ENCODE assay signal across 16 mouse cellular contexts in the genomic region with DNA sequence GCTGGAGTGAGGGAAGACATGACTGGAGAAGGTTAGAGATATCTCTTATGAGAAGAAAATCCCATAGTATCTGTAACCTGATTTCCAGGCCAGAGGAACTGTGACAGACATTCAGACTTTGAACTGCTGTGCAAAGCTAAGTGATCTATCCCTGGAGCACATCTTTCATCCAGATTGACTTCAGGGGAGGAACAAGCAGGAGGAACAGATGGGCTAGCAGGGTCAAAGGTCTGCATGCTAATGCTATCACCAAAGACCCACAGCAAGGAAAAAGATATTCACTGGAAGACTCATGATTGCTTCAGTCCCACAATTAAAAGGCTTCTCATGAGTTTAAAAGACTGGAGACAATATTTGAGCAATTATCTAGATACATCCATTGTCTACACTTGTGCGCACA.
"Had no signal": no experiment of that assay in that cellular context is flagged by ENCODE, and none has a peak within 500 bp of the region (broad histone marks: within the 10 kb centered on the region; RNA-seq: fewer than 3 reads in every experiment).

No protein-coding gene starts in this region.

- H3K27ac ChIP-seq: midbrain, embryonic 12.5 days; neural tube, embryonic 13.5 days; neural tube, embryonic 15.5 days; stomach, embryonic 15.5 days; stomach, postnatal 0 days had no signal

- H3K9me3 ChIP-seq: midbrain, embryonic 12.5 days; neural tube, embryonic 13.5 days; neural tube, embryonic 15.5 days; stomach, embryonic 15.5 days had no signal

- H3K4me1 ChIP-seq: neural tube, embryonic 15.5 days; stomach, embryonic 15.5 days had no signal

- ATAC-seq: midbrain, embryonic 16.5 days had no signal

- H3K4me2 ChIP-seq: lung, embryonic 14.5 days; midbrain, embryonic 12.5 days; neural tube, embryonic 13.5 days; neural tube, embryonic 15.5 days; stomach, embryonic 15.5 days had no signal

- H3K27me3 ChIP-seq: midbrain, embryonic 12.5 days; neural tube, embryonic 13.5 days; neural tube, embryonic 15.5 days; stomach, embryonic 15.5 days had no signal

- DNase-seq: lung, adult 18-20 months; lung, embryonic 14.5 days; lung, postnatal 10 days; lung, postnatal 4 days; midbrain, embryonic 14.5 days; right cerebral cortex, postnatal 14 days; thymus, adult 2 months; thymus, postnatal 25 days; thymus, postnatal 4 days had no signal

- H3K9ac ChIP-seq: lung, embryonic 14.5 days; midbrain, embryonic 12.5 days; neural tube, embryonic 13.5 days; neural tube, embryonic 15.5 days; stomach, embryonic 15.5 days had no signal

- H3K36me3 ChIP-seq: midbrain, embryonic 12.5 days; neural tube, embryonic 13.5 days; neural tube, embryonic 15.5 days; stomach, embryonic 15.5 days had no signal

- H3K4me3 ChIP-seq: midbrain, embryonic 12.5 days; myocyte; neural tube, embryonic 13.5 days; neural tube, embryonic 15.5 days; stomach, embryonic 15.5 days had no signal
